Mouse (Mus musculus) spleen, postnatal 4 days (tissue): ENCODE measurements around the gene Cbx8.

Source experiments
- DNase-seq, 2 experiments: peaks; one replicate each; pipeline ENCODE4 v3.0.0; 2022; ENCODE audit warnings: low spot score in 2 of 2

Gene Cbx8

DNA sequence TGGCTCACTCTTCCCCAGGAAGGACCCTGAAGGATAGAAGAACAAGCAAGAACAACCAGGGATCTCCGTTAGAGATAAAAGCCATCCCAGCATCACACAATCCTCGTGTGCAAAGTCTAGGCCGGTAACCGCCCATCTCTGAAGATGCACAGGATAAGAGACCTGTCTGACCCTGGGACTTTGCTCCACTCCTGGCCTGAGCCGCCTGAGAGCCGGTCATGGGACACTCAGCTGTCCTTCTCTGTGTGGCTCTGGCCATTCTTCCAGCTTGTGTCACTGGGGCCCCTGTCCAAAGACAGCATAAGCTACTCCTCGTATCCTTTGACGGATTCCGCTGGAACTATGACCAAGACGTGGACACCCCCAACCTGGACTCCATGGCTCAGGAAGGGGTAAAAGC, 52.8 kb downstream of the Cbx8 start, which contains the start of gene Enpp7:
TSS of gene Enpp7 (plus strand) at position 190 of the 400 bp plus-strand sequence.
- no peak for DNase-seq
